Mouse (Mus musculus): Measurements from ENCODE around the gene Nfia. TPM values are rescaled to one million over a fixed set of nuclear protein-coding genes. Genes with fewer than 3 reads are reported as not detected.

Gene Nfia
- polyA plus RNA-seq, 1 experiment from 2014 or later, result 32.1 TPM

GRCm38 (mm10) chr4:97778211-97779002 is 5.9 kb downstream of the Nfia start:
- Histone ChIP-seq H3K4me3 (ENCODE audit: low read length) (peak overlapping the region; percentile 81), H3K27me3 (ENCODE audit: control insufficient read depth, insufficient read depth, low read length) (peaks cover 30% of the 10 kb centered on the region), H3K36me3 (ENCODE audit: control insufficient read depth, insufficient read depth, low read length) (peaks cover 3% of the 10 kb centered on the region; the same call in 1 of the 2 replicates), H3K9me3 (ENCODE audit: control insufficient read depth, low read length) (no peaks in the 10 kb centered on the region), H3K4me1 (ENCODE audit: control insufficient read depth, insufficient read depth, low read length) (no peaks in the 10 kb centered on the region), H3K4me2 (replicated peaks; ENCODE audit: low read depth, low read length) (peak overlapping the region; percentile 72), H3K27ac (ENCODE audit: low read depth, low read length) (peak overlapping the region; percentile 91), H3K9ac (ENCODE audit: low read depth, low read length) (peak overlapping the region; percentile 95)
- ATAC-seq (ENCODE audit: low FRiP score, low TSS enrichment), result peak; percentile 22; the same call in 1 of the 2 replicates
- under 1% methylated on average over 78 of the region's 94 CpGs for WGBS

- no peaks in the 10 kb centered on the region for H3K9me3 ChIP-seq (ENCODE audit: control insufficient read depth, low read length)
- peak overlapping the region; percentile 91; the same call in 1 of the 2 replicates for H3K27ac ChIP-seq (ENCODE audit: low read depth, low read length)
- peak overlapping the region; percentile 81 for H3K4me3 ChIP-seq (ENCODE audit: low read length)
- WGBS, result 7% methylated on average over 18 of the region's 18 CpGs
- H3K9ac ChIP-seq (ENCODE audit: low read depth, low read length), result peak overlapping the region; percentile 95
- no peaks in the 10 kb centered on the region for H3K4me1 ChIP-seq (ENCODE audit: control insufficient read depth, insufficient read depth, low read length)
- peaks cover 11% of the 10 kb centered on the region; the same call in 1 of the 2 replicates for H3K36me3 ChIP-seq (ENCODE audit: control insufficient read depth, insufficient read depth, low read length)
- peaks cover 36% of the 10 kb centered on the region for H3K27me3 ChIP-seq (ENCODE audit: control insufficient read depth, insufficient read depth, low read length)
- H3K4me2 ChIP-seq (replicated peaks; ENCODE audit: low read depth, low read length), result peak overlapping the region; percentile 72
- ATAC-seq (ENCODE audit: low FRiP score, low TSS enrichment), result no peak
Observed at GRCm38 (mm10) chr4:97779003-97779930, 6.7 kb downstream of the Nfia start.

GRCm38 (mm10) chr4:97780024-97780423 is 7.5 kb downstream of the Nfia start:
- 33% methylated on average over 7 of the region's 7 CpGs for WGBS
- Histone ChIP-seq H3K9ac (ENCODE audit: low read depth, low read length) (peak overlapping the region; percentile 37; the same call in 1 of the 2 replicates), H3K4me1 (ENCODE audit: control insufficient read depth, insufficient read depth, low read length) (no peaks in the 10 kb centered on the region)

DNA sequence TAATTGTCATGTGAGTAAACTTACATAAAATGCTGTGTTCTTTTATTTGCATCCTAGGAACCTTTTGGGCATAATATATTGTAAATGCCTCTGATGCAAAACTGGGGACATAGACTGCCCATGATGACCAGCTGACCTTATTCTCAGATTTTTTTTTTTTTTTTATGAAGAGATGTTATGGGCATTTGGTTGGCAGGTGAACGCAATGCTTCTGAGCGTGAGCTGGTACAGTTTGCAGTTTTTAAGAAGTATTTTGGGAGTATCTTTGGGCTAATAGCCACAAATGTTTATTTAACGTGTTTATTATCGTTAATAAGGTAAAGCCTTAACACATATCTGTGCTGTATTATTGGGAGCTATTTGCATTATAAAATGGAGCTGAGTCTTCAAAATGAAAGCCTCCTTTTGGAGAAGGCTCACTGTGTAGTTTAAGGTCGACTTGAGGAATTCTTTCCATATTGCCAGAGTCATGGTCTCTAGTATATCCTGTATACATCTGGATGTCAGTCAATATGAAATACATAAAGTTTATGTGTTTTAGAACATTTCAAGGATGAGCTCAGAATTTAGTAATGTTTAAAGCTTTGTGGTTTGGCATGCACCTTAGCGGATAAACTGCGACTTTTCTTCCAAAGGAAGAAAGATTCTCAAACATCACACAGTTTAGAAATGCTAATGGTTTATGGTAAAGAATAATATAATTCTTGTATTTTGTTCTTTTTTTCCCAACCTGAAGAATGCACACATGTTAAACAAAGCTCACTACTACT is 8.3 kb downstream of the Nfia start:
- no peak overlapping the region for H3K4me2 ChIP-seq (replicated peaks; ENCODE audit: low read depth, low read length)
- no peak overlapping the region for H3K4me3 ChIP-seq (ENCODE audit: low read length)
- 79% methylated on average over 7 of the region's 7 CpGs for WGBS
- no peak overlapping the region for H3K27ac ChIP-seq (ENCODE audit: low read depth, low read length)
- no peaks in the 10 kb centered on the region for H3K4me1 ChIP-seq (ENCODE audit: control insufficient read depth, insufficient read depth, low read length)
- peaks cover 48% of the 10 kb centered on the region for H3K27me3 ChIP-seq (ENCODE audit: control insufficient read depth, insufficient read depth, low read length)
- peaks cover 17% of the 10 kb centered on the region; the same call in 1 of the 2 replicates for H3K36me3 ChIP-seq (ENCODE audit: control insufficient read depth, insufficient read depth, low read length)
- no peaks in the 10 kb centered on the region for H3K9me3 ChIP-seq (ENCODE audit: control insufficient read depth, low read length)
- ATAC-seq (ENCODE audit: low FRiP score, low TSS enrichment), result no peak
- no peak overlapping the region for H3K9ac ChIP-seq (ENCODE audit: low read depth, low read length)

More at GRCm38 (mm10) chr4:97780024-97780423, 7.5 kb downstream of the Nfia start:
- H3K9me3 ChIP-seq (ENCODE audit: control insufficient read depth, low read length), result no peaks in the 10 kb centered on the region
- H3K27ac ChIP-seq (ENCODE audit: low read depth, low read length), result no peak overlapping the region
- H3K36me3 ChIP-seq (ENCODE audit: control insufficient read depth, insufficient read depth, low read length), result peaks cover 14% of the 10 kb centered on the region; the same call in 1 of the 2 replicates
- peak overlapping the region; percentile 72 for H3K4me2 ChIP-seq (replicated peaks; ENCODE audit: low read depth, low read length)
- peak overlapping the region; percentile 81; the same call in 1 of the 2 replicates for H3K4me3 ChIP-seq (ENCODE audit: low read length)
- H3K27me3 ChIP-seq (ENCODE audit: control insufficient read depth, insufficient read depth, low read length), result peaks cover 40% of the 10 kb centered on the region
- no peak for ATAC-seq (ENCODE audit: low FRiP score, low TSS enrichment)

- Histone ChIP-seq H3K4me1 (ENCODE audit: control insufficient read depth, insufficient read depth, low read length) (no peaks in the 10 kb centered on the region), H3K4me3 (ENCODE audit: low read length) (no peak overlapping the region), H3K9me3 (ENCODE audit: control insufficient read depth, low read length) (no peaks in the 10 kb centered on the region), H3K9ac (ENCODE audit: low read depth, low read length) (no peak overlapping the region), H3K36me3 (ENCODE audit: control insufficient read depth, insufficient read depth, low read length) (peaks cover 17% of the 10 kb centered on the region; the same call in 1 of the 2 replicates), H3K27ac (ENCODE audit: low read depth, low read length) (no peak overlapping the region), H3K4me2 (replicated peaks; ENCODE audit: low read depth, low read length) (no peak overlapping the region), H3K27me3 (ENCODE audit: control insufficient read depth, insufficient read depth, low read length) (peaks cover 50% of the 10 kb centered on the region)
- no peak for ATAC-seq (ENCODE audit: low FRiP score, low TSS enrichment)
- WGBS, result 92% methylated on average over 3 of the region's 3 CpGs
Observed at GRCm38 (mm10) chr4:97782069-97782468, 9.5 kb downstream of the Nfia start.

GRCm38 (mm10) chr4:97782497-97782896 is 10.0 kb downstream of the Nfia start:
- Histone ChIP-seq H3K27ac (ENCODE audit: low read depth, low read length) (no peak overlapping the region), H3K27me3 (ENCODE audit: control insufficient read depth, insufficient read depth, low read length) (peaks cover 47% of the 10 kb centered on the region), H3K9me3 (ENCODE audit: control insufficient read depth, low read length) (no peaks in the 10 kb centered on the region), H3K9ac (ENCODE audit: low read depth, low read length) (no peak overlapping the region), H3K4me3 (ENCODE audit: low read length) (no peak overlapping the region), H3K36me3 (ENCODE audit: control insufficient read depth, insufficient read depth, low read length) (peaks cover 17% of the 10 kb centered on the region; the same call in 1 of the 2 replicates), H3K4me2 (replicated peaks; ENCODE audit: low read depth, low read length) (no peak overlapping the region), H3K4me1 (ENCODE audit: control insufficient read depth, insufficient read depth, low read length) (no peaks in the 10 kb centered on the region)
- WGBS, result 95% methylated on average over 6 of the region's 6 CpGs
- ATAC-seq (ENCODE audit: low FRiP score, low TSS enrichment), result no peak

DNA sequence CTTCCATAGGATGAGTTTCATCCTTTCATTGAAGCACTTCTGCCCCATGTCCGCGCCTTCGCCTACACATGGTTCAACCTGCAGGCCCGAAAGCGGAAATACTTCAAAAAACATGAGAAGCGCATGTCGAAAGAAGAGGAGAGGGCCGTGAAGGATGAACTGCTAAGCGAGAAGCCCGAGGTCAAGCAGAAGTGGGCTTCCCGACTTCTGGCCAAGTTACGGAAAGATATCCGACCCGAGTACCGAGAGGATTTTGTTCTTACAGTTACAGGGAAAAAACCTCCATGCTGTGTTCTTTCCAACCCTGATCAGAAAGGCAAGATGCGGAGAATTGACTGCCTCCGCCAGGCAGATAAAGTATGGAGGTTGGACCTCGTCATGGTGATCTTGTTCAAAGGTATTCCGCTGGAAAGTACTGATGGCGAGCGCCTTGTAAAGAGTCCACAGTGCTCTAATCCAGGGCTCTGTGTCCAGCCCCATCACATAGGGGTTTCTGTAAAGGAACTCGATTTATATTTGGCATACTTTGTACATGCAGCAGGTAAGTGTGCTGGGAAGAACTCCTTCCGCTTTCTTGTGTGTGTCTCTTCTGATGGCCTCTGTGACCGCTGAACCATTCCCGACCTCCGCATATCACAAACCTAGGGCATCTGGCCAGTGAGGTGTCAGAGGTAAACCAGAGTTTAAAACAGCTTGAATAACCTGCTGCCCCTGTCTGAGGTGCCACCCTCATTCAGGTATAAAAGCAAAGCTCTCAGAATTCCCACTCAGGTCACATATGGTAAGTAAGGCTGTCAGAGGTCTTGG is 10.7 kb downstream of the Nfia start:
- H3K4me3 ChIP-seq (ENCODE audit: low read length), result no peak overlapping the region
- 91% methylated on average over 26 of the region's 26 CpGs for WGBS
- H3K9me3 ChIP-seq (ENCODE audit: control insufficient read depth, low read length), result no peaks in the 10 kb centered on the region
- H3K36me3 ChIP-seq (ENCODE audit: control insufficient read depth, insufficient read depth, low read length), result peaks cover 17% of the 10 kb centered on the region; the same call in 1 of the 2 replicates
- no peak overlapping the region for H3K9ac ChIP-seq (ENCODE audit: low read depth, low read length)
- ATAC-seq (ENCODE audit: low FRiP score, low TSS enrichment), result no peak
- H3K4me2 ChIP-seq (replicated peaks; ENCODE audit: low read depth, low read length), result no peak overlapping the region
- H3K27me3 ChIP-seq (ENCODE audit: control insufficient read depth, insufficient read depth, low read length), result peaks cover 44% of the 10 kb centered on the region
- no peak overlapping the region for H3K27ac ChIP-seq (ENCODE audit: low read depth, low read length)
- H3K4me1 ChIP-seq (ENCODE audit: control insufficient read depth, insufficient read depth, low read length), result no peaks in the 10 kb centered on the region

GRCm38 (mm10) chr4:97784236-97784635 is 11.7 kb downstream of the Nfia start:
- Histone ChIP-seq H3K4me3 (ENCODE audit: low read length) (no peak overlapping the region), H3K9me3 (ENCODE audit: control insufficient read depth, low read length) (no peaks in the 10 kb centered on the region), H3K4me1 (ENCODE audit: control insufficient read depth, insufficient read depth, low read length) (no peaks in the 10 kb centered on the region), H3K4me2 (replicated peaks; ENCODE audit: low read depth, low read length) (no peak overlapping the region), H3K36me3 (ENCODE audit: control insufficient read depth, insufficient read depth, low read length) (peaks cover 17% of the 10 kb centered on the region; the same call in 1 of the 2 replicates), H3K9ac (ENCODE audit: low read depth, low read length) (no peak overlapping the region), H3K27me3 (ENCODE audit: control insufficient read depth, insufficient read depth, low read length) (peaks cover 51% of the 10 kb centered on the region), H3K27ac (ENCODE audit: low read depth, low read length) (no peak overlapping the region)
- 92% methylated on average over 11 of the region's 11 CpGs for WGBS
- no peak for ATAC-seq (ENCODE audit: low FRiP score, low TSS enrichment)

Measured in kidney, embryonic 14.5 days (tissue).